Mouse (Mus musculus) brain, adult 2 months (tissue): ENCODE results near the gene Gm36864.
A peak's percentile ranks its signal among the peaks of the same experiment; 100 is the strongest.
"Not testable (repeated sequence)": the region's sequence is repeated elsewhere in the genome, so short reads cannot be mapped to it uniquely, and the experiment has no call there.

Experiments
- DNase-seq: peaks from one replicate; pipeline ENCODE4 v3.0.0; 2011; ENCODE audit warnings: low read depth, low spot score

The Gm36864 gene

GRCm38 (mm10) chr7:44235909-44236308, at the start of gene Gm36864:
TSS of gene Gm36864 (plus strand) at chr7:44236177.
- no peak for DNase-seq

GRCm38 (mm10) chr7:44186516-44186915, 49.5 kb upstream of the Gm36864 start:
- not testable (repeated sequence) for DNase-seq

GRCm38 (mm10) chr7:44187936-44188335, 48.0 kb upstream of the Gm36864 start, which contains the start of gene Klk1b24:
TSS of gene Klk1b24 (plus strand) at chr7:44188236.
- DNase-seq: not testable (repeated sequence)

GRCm38 (mm10) chr7:44193466-44193865, 42.5 kb upstream of the Gm36864 start:
- not testable (repeated sequence) for DNase-seq

- DNase-seq: no peak
Observed at GRCm38 (mm10) chr7:44197891-44198290, 38.1 kb upstream of the Gm36864 start, which contains the start of gene Klk1b3. TSS of gene Klk1b3 (plus strand) at chr7:44198191.

GRCm38 (mm10) chr7:44207135-44207534, 28.8 kb upstream of the Gm36864 start, which contains the start of gene Klk1b4:
TSS of gene Klk1b4 (plus strand) at chr7:44207435.
- not testable (repeated sequence) for DNase-seq

- no peak for DNase-seq
Observed at GRCm38 (mm10) chr7:44208307-44208706, 27.7 kb upstream of the Gm36864 start.

GRCm38 (mm10) chr7:44215645-44216044, 20.3 kb upstream of the Gm36864 start, which contains the start of gene Klk1b5:
TSS of gene Klk1b5 (plus strand) at chr7:44215945.
- no peak for DNase-seq

GRCm38 (mm10) chr7:44221601-44222000, 14.4 kb upstream of the Gm36864 start:
- not testable (repeated sequence) for DNase-seq

GRCm38 (mm10) chr7:44222335-44222734, 13.6 kb upstream of the Gm36864 start:
- DNase-seq: not testable (repeated sequence)

- no peak for DNase-seq
Observed at GRCm38 (mm10) chr7:44225076-44225475, 10.9 kb upstream of the Gm36864 start, which contains the start of gene Klk1. TSS of gene Klk1 (plus strand) at chr7:44225360.

- no peak for DNase-seq
Observed at GRCm38 (mm10) chr7:44239913-44240312, 3.9 kb downstream of the Gm36864 start.

- DNase-seq: no peak
Observed at GRCm38 (mm10) chr7:44240712-44241111, 4.7 kb downstream of the Gm36864 start.

GRCm38 (mm10) chr7:44241163-44241562, 5.2 kb downstream of the Gm36864 start:
- DNase-seq: peak; percentile 58

GRCm38 (mm10) chr7:44244080-44244479, 8.1 kb downstream of the Gm36864 start:
- no peak for DNase-seq

GRCm38 (mm10) chr7:44246055-44246983, 10.3 kb downstream of the Gm36864 start, which contains the start of the genes 1700028J19Rik and 2410002F23Rik:
TSS of gene 1700028J19Rik (minus strand) at chr7:44246695.
TSS of gene 2410002F23Rik (plus strand) at chr7:44246722.
- peak; percentile 94 for DNase-seq

GRCm38 (mm10) chr7:44246984-44247470, 11.1 kb downstream of the Gm36864 start:
- peak; percentile 78 for DNase-seq

- no peak for DNase-seq
Observed at GRCm38 (mm10) chr7:44247971-44248370, 12.0 kb downstream of the Gm36864 start.

- DNase-seq: no peak
Observed at GRCm38 (mm10) chr7:44249248-44249647, 13.3 kb downstream of the Gm36864 start.

- not testable (repeated sequence) for DNase-seq
Observed at GRCm38 (mm10) chr7:44250732-44251275, 14.8 kb downstream of the Gm36864 start.

- no peak for DNase-seq
Observed at GRCm38 (mm10) chr7:44253023-44253616, 17.1 kb downstream of the Gm36864 start.

GRCm38 (mm10) chr7:44254930-44255329, 19.0 kb downstream of the Gm36864 start:
- DNase-seq: no peak
